Mouse (Mus musculus): ENCODE measurements around the gene Gm28035. TPM values are rescaled to one million over a fixed set of nuclear protein-coding genes. Genes with fewer than 3 reads are reported as not detected.

Gm28035 gene
- polyA plus RNA-seq, 1 experiment = 0.91 TPM

DNA sequence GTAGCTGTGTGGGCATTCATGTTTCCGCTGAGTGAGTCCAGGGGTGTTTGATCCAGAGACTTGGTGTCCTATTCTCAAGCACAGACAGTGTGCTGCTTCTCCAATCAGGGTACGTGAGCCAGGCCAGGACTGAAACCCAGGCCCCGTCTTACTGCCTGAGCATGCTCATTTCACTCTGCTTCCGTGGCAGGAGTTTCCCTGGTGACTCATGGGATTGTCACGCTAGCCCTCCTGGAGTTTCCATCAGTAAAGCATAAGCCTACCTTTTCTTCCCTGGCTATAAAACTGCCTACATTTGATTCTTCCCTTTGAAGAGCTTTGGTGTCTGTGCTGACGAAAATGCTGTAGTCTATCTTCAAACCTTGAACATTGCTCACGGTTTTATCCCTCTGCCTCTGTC lies 82.7 kb downstream of the Gm28035 start:
- Histone ChIP-seq H3K4me3 (ENCODE audit: insufficient read depth, low read length) (no peak overlapping the region), H3K27ac (ENCODE audit: insufficient read depth, low read depth, low read length) (no peak overlapping the region), H3K4me1 (ENCODE audit: control insufficient read depth, insufficient read depth, low read length) (no peaks in the 10 kb centered on the region)
- TF ChIP-seq POLR2A (IDR thresholded peaks at IDR 0.05; ENCODE audit: borderline replicate concordance, low read depth, low read length) (no peak), CTCF (IDR thresholded peaks at IDR 0.05; ENCODE audit: low read depth, low read length) (no peak)

DNA sequence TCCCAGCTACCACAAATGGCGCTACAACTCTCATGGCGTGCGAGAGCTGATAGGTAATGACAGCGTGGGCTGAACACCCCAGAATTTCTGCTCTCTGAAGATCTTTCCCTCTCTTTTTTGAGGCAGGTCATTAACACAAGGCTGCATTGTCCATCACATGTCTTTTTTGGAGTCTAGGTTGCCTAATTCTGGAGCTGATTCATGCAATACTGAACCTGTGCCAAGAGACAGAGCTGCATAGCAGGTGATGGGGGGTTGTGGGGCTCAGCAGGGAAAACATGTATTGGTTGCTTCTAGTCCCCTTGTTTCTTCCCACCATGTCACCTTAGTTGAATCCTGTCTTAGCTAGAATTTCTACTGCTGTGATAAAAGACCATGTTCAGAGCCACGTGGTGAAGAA lies 84.9 kb downstream of the Gm28035 start:
- H3K27ac ChIP-seq (ENCODE audit: insufficient read depth, low read depth, low read length) = no peak overlapping the region
- TF ChIP-seq POLR2A (IDR thresholded peaks at IDR 0.05; ENCODE audit: borderline replicate concordance, low read depth, low read length) (no peak), CTCF (IDR thresholded peaks at IDR 0.05; ENCODE audit: low read depth, low read length) (no peak)
- no peaks in the 10 kb centered on the region for H3K4me1 ChIP-seq (ENCODE audit: control insufficient read depth, insufficient read depth, low read length)
- H3K4me3 ChIP-seq (ENCODE audit: insufficient read depth, low read length) = no peak overlapping the region

DNA sequence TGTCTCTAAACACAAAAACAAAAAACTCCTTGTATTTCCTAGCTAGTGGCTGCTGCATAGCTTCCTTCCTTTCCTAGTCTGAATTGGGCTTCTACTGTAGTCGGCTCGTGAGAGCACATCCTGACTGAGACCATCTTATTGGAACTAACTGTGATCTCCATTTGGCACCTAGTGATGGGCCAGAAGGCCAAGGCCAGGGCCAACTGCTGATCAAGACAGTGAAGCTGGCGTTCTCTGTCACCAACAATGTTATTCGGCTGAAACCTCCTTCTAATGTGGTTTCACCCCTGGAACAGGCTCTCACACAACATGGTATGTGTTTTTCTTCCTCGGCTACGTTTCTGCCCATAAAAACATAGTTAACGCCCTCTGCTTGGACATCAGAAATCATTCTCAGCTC lies 86.9 kb downstream of the Gm28035 start:
- no peak for TF ChIP-seq CTCF (IDR thresholded peaks at IDR 0.05; ENCODE audit: low read depth, low read length)
- no peak for TF ChIP-seq POLR2A (IDR thresholded peaks at IDR 0.05; ENCODE audit: borderline replicate concordance, low read depth, low read length)
- Histone ChIP-seq H3K4me3 (ENCODE audit: insufficient read depth, low read length) (no peak overlapping the region), H3K27ac (ENCODE audit: insufficient read depth, low read depth, low read length) (no peak overlapping the region), H3K4me1 (ENCODE audit: control insufficient read depth, insufficient read depth, low read length) (no peaks in the 10 kb centered on the region)

DNA sequence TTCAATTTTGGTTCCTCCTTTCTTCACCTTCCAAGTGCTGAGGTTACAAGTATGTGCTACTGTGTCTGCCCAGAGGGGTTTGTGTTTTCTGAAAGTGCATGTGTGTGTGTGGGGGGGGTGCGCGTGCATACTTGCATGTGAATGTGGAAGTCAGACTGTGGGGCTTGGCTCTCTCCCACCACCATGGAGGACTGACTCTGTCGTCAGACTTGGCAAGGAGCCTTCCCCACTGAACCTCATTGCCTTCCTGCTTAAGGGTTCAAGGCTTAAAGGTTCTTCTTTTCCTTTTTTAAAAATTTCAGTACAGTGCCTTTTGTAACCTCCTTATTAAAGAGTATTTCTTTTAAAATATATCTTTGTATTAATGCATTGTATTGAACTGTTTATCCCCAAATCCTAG lies 88.4 kb downstream of the Gm28035 start:
- Histone ChIP-seq H3K27ac (ENCODE audit: insufficient read depth, low read depth, low read length) (no peak overlapping the region), H3K4me1 (ENCODE audit: control insufficient read depth, insufficient read depth, low read length) (no peaks in the 10 kb centered on the region), H3K4me3 (ENCODE audit: insufficient read depth, low read length) (no peak overlapping the region)
- TF ChIP-seq POLR2A (IDR thresholded peaks at IDR 0.05; ENCODE audit: borderline replicate concordance, low read depth, low read length) = no peak

Other genes starting within 250 kb of the Gm28035 start
- gene Wdr34, start 191.7 kb upstream of the Gm28035 start, polyA plus RNA-seq (2012; ENCODE audit: insufficient read depth, insufficient read length, missing spikeins) = 8.2 TPM in 2 replicates
- 167 and 173 TPM in 2 replicates for gene Set, start 183.2 kb upstream of the Gm28035 start, polyA plus RNA-seq (2012; ENCODE audit: insufficient read depth, insufficient read length, missing spikeins)
- 6.6 and 7.2 TPM in 2 replicates for gene Pkn3, start 162.9 kb upstream of the Gm28035 start, polyA plus RNA-seq (2012; ENCODE audit: insufficient read depth, insufficient read length, missing spikeins)
- gene Zdhhc12, start 146.9 kb upstream of the Gm28035 start, polyA plus RNA-seq (2012; ENCODE audit: insufficient read depth, insufficient read length, missing spikeins) = 23.7 and 28.2 TPM in 2 replicates
- 22.8 and 26.8 TPM in 2 replicates for gene Zer1, start 116.0 kb upstream of the Gm28035 start, polyA plus RNA-seq (2012; ENCODE audit: insufficient read depth, insufficient read length, missing spikeins)
- gene Tbc1d13, start 106.8 kb upstream of the Gm28035 start, polyA plus RNA-seq (2012; ENCODE audit: insufficient read depth, insufficient read length, missing spikeins) = 95.7 and 107 TPM in 2 replicates
- 5.4 and 6.4 TPM in 2 replicates for gene Endog, start 69.1 kb upstream of the Gm28035 start, polyA plus RNA-seq (2012; ENCODE audit: insufficient read depth, insufficient read length, missing spikeins)
- gene Spout1, start 62.1 kb upstream of the Gm28035 start, polyA plus RNA-seq (2012; ENCODE audit: insufficient read depth, insufficient read length, missing spikeins) = 12.5 and 12.9 TPM in 2 replicates
- 3.5 and 3.9 TPM in 2 replicates for gene Kyat1, start 34.7 kb upstream of the Gm28035 start, polyA plus RNA-seq (2012; ENCODE audit: insufficient read depth, insufficient read length, missing spikeins)
- gene Lrrc8a, start 2.9 kb upstream of the Gm28035 start, polyA plus RNA-seq (2012; ENCODE audit: insufficient read depth, insufficient read length, missing spikeins) = 17.0 and 18.9 TPM in 2 replicates
- gene Phyhd1, start 25.6 kb downstream of the Gm28035 start, polyA plus RNA-seq (2012; ENCODE audit: insufficient read depth, insufficient read length, missing spikeins) = 8.2 and 15.3 TPM in 2 replicates
- 3.5 TPM in 1 of 2 replicates, not detected in the other for gene Gm28038, start 40.5 kb downstream of the Gm28035 start, polyA plus RNA-seq (2012; ENCODE audit: insufficient read depth, insufficient read length, missing spikeins)
- 11.5 and 12.4 TPM in 2 replicates for gene Dolk, start 45.8 kb downstream of the Gm28035 start, polyA plus RNA-seq (2012; ENCODE audit: insufficient read depth, insufficient read length, missing spikeins)
- 14.9 and 16.0 TPM in 2 replicates for gene Nup188, start 45.8 kb downstream of the Gm28035 start, polyA plus RNA-seq (2012; ENCODE audit: insufficient read depth, insufficient read length, missing spikeins)
- 40.8 and 45.1 TPM in 2 replicates for gene Sh3glb2, start 118.8 kb downstream of the Gm28035 start, polyA plus RNA-seq (2012; ENCODE audit: insufficient read depth, insufficient read length, missing spikeins)
- gene Miga2, start 123.7 kb downstream of the Gm28035 start, polyA plus RNA-seq (2012; ENCODE audit: insufficient read depth, insufficient read length, missing spikeins) = 3.4 and 6.9 TPM in 2 replicates
- 24.2 and 28.7 TPM in 2 replicates for gene Dolpp1, start 151.7 kb downstream of the Gm28035 start, polyA plus RNA-seq (2012; ENCODE audit: insufficient read depth, insufficient read length, missing spikeins)
- gene Crat, start 175.2 kb downstream of the Gm28035 start, polyA plus RNA-seq (2012; ENCODE audit: insufficient read depth, insufficient read length, missing spikeins) = 66.4 and 67.4 TPM in 2 replicates
- gene Ptpa, start 175.5 kb downstream of the Gm28035 start, polyA plus RNA-seq (2012; ENCODE audit: insufficient read depth, insufficient read length, missing spikeins) = 110 TPM in 2 replicates
- gene Ier5l, start 233.7 kb downstream of the Gm28035 start, polyA plus RNA-seq (2012; ENCODE audit: insufficient read depth, insufficient read length, missing spikeins) = 2.0 and 2.4 TPM in 2 replicates

Measured in bone marrow macrophage, adult 2 months (primary cell).